Mouse (Mus musculus) thymus, adult 18-20 months (tissue): ENCODE results near the gene Plekha8.
A peak's percentile ranks its signal among the peaks of the same experiment; 100 is the strongest.

Experiments
- DNase-seq, 2 experiments: peaks; one replicate each; pipeline ENCODE4 v3.0.0; 2022; ENCODE audit warnings: mixed read lengths in 2 of 2

The Plekha8 gene

GRCm38 (mm10) chr6:54594469-54595329 is at the start of gene Plekha8:
Gene Plekha8, plus strand, starts transcription at chr6:54595111.
- peak; percentile 66 to 68 for DNase-seq

- DNase-seq, result no peak
Measured at GRCm38 (mm10) chr6:54548314-54549019, 46.4 kb upstream of the Plekha8 start.

- DNase-seq, result no peak
Measured at GRCm38 (mm10) chr6:54549311-54549710, 45.6 kb upstream of the Plekha8 start.

GRCm38 (mm10) chr6:54550801-54551323 is 44.0 kb upstream of the Plekha8 start:
- no peak for DNase-seq

GRCm38 (mm10) chr6:54552721-54553413 is 42.0 kb upstream of the Plekha8 start:
- no peak for DNase-seq

- DNase-seq, result no peak
Measured at GRCm38 (mm10) chr6:54553632-54554031, 41.3 kb upstream of the Plekha8 start.

- DNase-seq, result no peak
Measured at GRCm38 (mm10) chr6:54554341-54555110, 40.4 kb upstream of the Plekha8 start.

GRCm38 (mm10) chr6:54555816-54556215 is 39.1 kb upstream of the Plekha8 start:
- DNase-seq, result no peak

GRCm38 (mm10) chr6:54557671-54558070 is 37.2 kb upstream of the Plekha8 start:
- DNase-seq, result no peak

GRCm38 (mm10) chr6:54558466-54558865 is 36.4 kb upstream of the Plekha8 start:
- DNase-seq, result no peak

- DNase-seq, result no peak
Measured at GRCm38 (mm10) chr6:54562018-54562809, 32.7 kb upstream of the Plekha8 start.

- DNase-seq, result no peak
Measured at GRCm38 (mm10) chr6:54563561-54563960, 31.4 kb upstream of the Plekha8 start.

- DNase-seq, result no peak
Measured at GRCm38 (mm10) chr6:54564506-54564991, 30.4 kb upstream of the Plekha8 start.

- no peak for DNase-seq
Measured at GRCm38 (mm10) chr6:54565012-54565411, 29.9 kb upstream of the Plekha8 start.

GRCm38 (mm10) chr6:54565665-54566545 is 29.0 kb upstream of the Plekha8 start, which contains the start of gene Scrn1:
Gene Scrn1, minus strand, starts transcription at chr6:54566489.
- peak; percentile 12 to 26 for DNase-seq

- no peak for DNase-seq
Measured at GRCm38 (mm10) chr6:54566546-54566919, 28.4 kb upstream of the Plekha8 start.

- DNase-seq, result no peak
Measured at GRCm38 (mm10) chr6:54569776-54570175, 25.1 kb upstream of the Plekha8 start.

GRCm38 (mm10) chr6:54573218-54573955 is 21.5 kb upstream of the Plekha8 start:
- no peak for DNase-seq

GRCm38 (mm10) chr6:54586175-54586574 is 8.7 kb upstream of the Plekha8 start:
- DNase-seq, result peak in 1 of 2 experiments; percentile 17
